Mouse (Mus musculus) hindbrain, postnatal 0 days (tissue): ENCODE data around the gene Haghl. TPM values are rescaled to one million over a fixed set of nuclear protein-coding genes. Genes with fewer than 3 reads are reported as not detected.

ENCODE experiments used
- ATAC-seq: fragments of 200-750 bp; cut with Nextera tagmentation; 2 replicates; pipeline ENCODE4 v1.8.0; 2017; ENCODE audit warnings: mild to moderate bottlenecking, moderate TSS enrichment, moderate library complexity
- DNase-seq: peaks from one replicate; pipeline ENCODE4 v3.0.0-alpha.2; 2015; ENCODE audit warnings: low spot score
- H3K27ac ChIP-seq: fragments of 300-500 bp; sonication (generic); 2 replicates; pipeline ENCODE4 v1.5.1; 2014; ENCODE audit warnings: mild to moderate bottlenecking
- H3K27me3 ChIP-seq: fragments of 300-500 bp; sonication (generic); 2 replicates; pipeline ENCODE4 v1.6.1; 2014; ENCODE audit warnings: low read length, mixed read lengths; ENCODE audit not compliant: insufficient read depth
- H3K36me3 ChIP-seq: fragments of 300-500 bp; sonication (generic); 2 replicates; pipeline ENCODE4 v1.6.1; 2014; ENCODE audit warnings: low read length, mixed read lengths; ENCODE audit not compliant: insufficient read depth
- H3K4me1 ChIP-seq: fragments of 300-500 bp; sonication (generic); 2 replicates; pipeline ENCODE4 v1.6.1; 2014; ENCODE audit warnings: antibody characterized with exemption, low read length, mixed read lengths; ENCODE audit not compliant: insufficient read depth
- H3K4me2 ChIP-seq: fragments of 300-500 bp; sonication (generic); 2 replicates; pipeline ENCODE4 v1.6.1; 2014; ENCODE audit warnings: low read depth, mild to moderate bottlenecking, low read length, moderate library complexity, mixed read lengths
- H3K4me3 ChIP-seq: fragments of 300-500 bp; sonication (generic); 2 replicates; pipeline ENCODE4 v1.5.1; 2014; ENCODE audit warnings: low read length
- H3K9ac ChIP-seq: fragments of 300-500 bp; sonication (generic); replicated peaks from 2 replicates; pipeline ENCODE4 v1.6.1; 2014; ENCODE audit warnings: mild to moderate bottlenecking, low read length, moderate library complexity, mixed read lengths
- H3K9me3 ChIP-seq: fragments of 300-500 bp; sonication (generic); 2 replicates; pipeline ENCODE4 v1.6.1; 2016; ENCODE audit warnings: low read length, mixed read lengths
- CTCF ChIP-seq: IDR thresholded peaks from 2 replicates; pipeline ENCODE4 v1.5.1; 2016; ENCODE audit warnings: antibody characterized with exemption, control low read depth, low read depth
- WGBS: fragments of 180-500 bp; shearing (Covaris S2); extraction: QIAGEN DNeasy Blood & Tissue Kit; methylation state at CpG from one replicate; pipeline ENCODE4 v1.1.7; 2014; 5-methylcytosine and 5-hydroxymethylcytosine counted together
- polyA plus RNA-seq: library from polyadenylated mRNA; unstranded; fragments of >200 nt; fragmentation: Nextera tagmentation; extraction: Ambion mirVana; gene quantifications from 2 replicates; pipeline ENCODE4 v1.2.1, GENCODE M21; 2015
- total RNA-seq: library from RNA; depleted of rRNA; stranded (reverse); fragments of >200 nt; gene quantifications from 2 replicates; pipeline ENCODE4 v1.2.3, GENCODE M21; 2014

Haghl gene
- total and polyA plus RNA-seq, 2 experiments from 2014 or later = 171 to 219 TPM

DNA sequence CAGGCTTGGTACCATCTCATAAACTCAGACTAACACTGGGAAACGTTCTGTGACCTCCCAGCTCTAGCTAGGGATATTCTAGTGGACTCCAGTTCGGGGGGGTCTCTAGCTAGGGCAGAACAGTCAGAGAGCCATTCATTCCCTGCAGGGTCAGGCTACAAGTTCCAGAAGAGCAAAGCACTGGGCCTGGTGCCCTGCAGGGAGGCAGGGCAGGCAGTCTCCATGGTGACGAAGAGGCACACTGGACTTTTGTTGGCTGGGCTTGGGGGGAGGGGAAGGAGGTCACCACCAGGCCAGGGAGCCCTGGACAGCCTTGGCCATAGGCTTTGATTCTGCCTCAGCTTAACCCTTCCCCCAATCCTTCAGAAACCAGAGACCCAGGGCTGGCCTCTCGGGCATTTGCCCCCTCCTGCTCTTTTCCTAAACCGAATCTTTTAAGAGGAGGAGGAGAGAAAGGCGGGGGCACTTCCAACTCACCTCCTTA is 10.2 kb upstream of the Haghl start, which contains the start of gene AC134908.4:
TSS of gene AC134908.4 (minus strand) at position 51 of the 484 bp plus-strand sequence.
- no peak for TF ChIP-seq CTCF
- H3K4me1 ChIP-seq = peaks cover 19% of the 10 kb centered on the region; the same call in 1 of the 2 replicates
- ATAC-seq = peak; percentile 70

DNA sequence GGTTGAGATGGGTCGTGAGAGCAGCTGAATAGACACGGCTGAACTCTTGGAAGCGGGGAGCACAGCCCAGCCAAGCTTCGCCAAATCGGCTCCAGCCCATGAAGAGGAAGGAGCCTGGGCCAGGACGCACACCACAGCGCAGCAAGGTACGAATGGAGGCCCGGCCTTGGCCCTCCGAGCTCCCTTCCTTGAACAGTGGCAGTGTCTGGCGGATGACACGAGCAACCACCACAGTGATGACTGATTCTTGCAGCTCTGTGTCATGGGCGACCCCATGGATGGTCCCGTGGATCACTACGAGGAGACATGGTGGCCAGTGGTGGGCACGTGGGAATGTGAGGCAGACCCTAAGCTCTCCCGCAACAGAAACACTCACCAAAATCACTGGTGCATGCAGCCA is 9.5 kb upstream of the Haghl start:
- H3K4me2 ChIP-seq = peak overlapping the region; percentile 75
- H3K27me3 ChIP-seq = no peaks in the 10 kb centered on the region
- no peaks in the 10 kb centered on the region for H3K9me3 ChIP-seq
- H3K4me1 ChIP-seq = peaks cover 19% of the 10 kb centered on the region; the same call in 1 of the 2 replicates
- DNase-seq = no peak
- H3K4me3 ChIP-seq = peak overlapping the region; percentile 14; the same call in 1 of the 2 replicates
- H3K9ac ChIP-seq = peak overlapping the region; percentile 28
- TF ChIP-seq CTCF = no peak
- 37% methylated on average over 17 of the region's 17 CpGs for WGBS
- H3K27ac ChIP-seq = peak overlapping the region; percentile 94
- no peaks in the 10 kb centered on the region for H3K36me3 ChIP-seq
- ATAC-seq = no peak

More for the DNA sequence above, 10.2 kb upstream of the Haghl start, which contains the start of gene AC134908.4:
- peak; percentile 79 for DNase-seq
- H3K9me3 ChIP-seq = no peaks in the 10 kb centered on the region
- H3K4me3 ChIP-seq = peak within 1 kb of the TSS; percentile 58
- H3K36me3 ChIP-seq = no peaks in the 10 kb centered on the region
- H3K27me3 ChIP-seq = no peaks in the 10 kb centered on the region
- H3K27ac ChIP-seq = peak within 1 kb of the TSS; percentile 94
- 8% methylated on average over 6 of the region's 6 CpGs for WGBS
- H3K4me2 ChIP-seq = peak within 1 kb of the TSS; percentile 75
- peak within 1 kb of the TSS; percentile 60 for H3K9ac ChIP-seq

DNA sequence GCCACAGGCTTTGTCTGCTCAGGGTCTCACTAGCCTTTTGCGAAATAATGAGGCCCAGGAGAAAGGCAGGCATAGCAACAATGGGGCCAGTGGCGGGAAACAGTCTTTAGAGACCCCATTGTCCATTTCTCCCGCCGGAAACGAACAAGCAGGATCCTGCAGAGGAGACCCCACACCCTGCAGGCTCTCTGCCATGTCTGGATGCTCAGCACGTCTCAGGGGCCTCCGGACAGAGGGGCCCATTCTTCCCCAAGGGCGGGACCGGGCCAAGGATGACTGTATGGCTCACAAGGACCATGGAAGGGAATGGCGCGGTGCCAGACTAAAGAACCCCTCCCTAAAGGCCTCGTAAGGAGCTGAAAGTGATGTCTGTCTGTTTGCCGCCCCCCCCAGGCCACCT is 8.7 kb upstream of the Haghl start:
- 16% methylated on average over 13 of the region's 13 CpGs for WGBS
- no peaks in the 10 kb centered on the region for H3K9me3 ChIP-seq
- H3K9ac ChIP-seq = 0 out of 2 replicates have a peak overlapping the region, but pooled peaks have one; percentile 3
- H3K27me3 ChIP-seq = no peaks in the 10 kb centered on the region
- DNase-seq (peak; percentile 55), ATAC-seq (no peak)
- no peak for TF ChIP-seq CTCF
- H3K36me3 ChIP-seq = peaks cover 4% of the 10 kb centered on the region; the same call in 1 of the 2 replicates
- peak overlapping the region; percentile 94 for H3K27ac ChIP-seq
- peak overlapping the region; percentile 75 for H3K4me2 ChIP-seq
- H3K4me1 ChIP-seq = peaks cover 19% of the 10 kb centered on the region; the same call in 1 of the 2 replicates
- H3K4me3 ChIP-seq = no peak overlapping the region

DNA sequence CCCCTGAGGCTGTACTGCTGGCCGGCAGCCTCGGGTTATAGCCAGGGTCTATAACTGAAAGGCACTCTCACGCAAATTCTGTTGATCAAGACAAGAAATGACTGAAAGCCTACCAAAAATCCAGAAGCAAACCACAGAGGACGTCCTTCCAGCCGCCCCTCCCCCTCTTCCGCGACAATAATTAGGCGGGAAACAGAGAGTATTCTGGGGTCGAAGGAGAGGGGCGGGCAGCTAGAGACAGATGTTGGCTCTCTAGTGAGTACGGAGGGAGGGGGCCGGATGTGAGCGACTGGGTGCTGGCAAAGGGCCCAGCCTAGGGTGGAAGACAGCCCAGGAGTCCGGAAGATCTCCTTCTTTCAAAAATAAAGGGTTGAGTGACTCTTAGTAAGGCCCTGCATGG is 7.1 kb upstream of the Haghl start, which contains the start of gene Fam173a:
TSS of gene Fam173a (minus strand) at position 287 of the 400 bp plus-strand sequence.
- H3K4me1 ChIP-seq = peaks cover 19% of the 10 kb centered on the region; the same call in 1 of the 2 replicates
- ATAC-seq (peak; percentile 69), DNase-seq (peak; percentile 84)
- H3K9me3 ChIP-seq = no peaks in the 10 kb centered on the region
- WGBS = 1% methylated on average over 14 of the region's 14 CpGs
- no peak for TF ChIP-seq CTCF
- peaks cover 4% of the 10 kb centered on the region for H3K36me3 ChIP-seq
- peak within 1 kb of the TSS; percentile 95 for H3K4me2 ChIP-seq
- no peaks in the 10 kb centered on the region for H3K27me3 ChIP-seq
- H3K9ac ChIP-seq = peak within 1 kb of the TSS; percentile 67
- peak within 1 kb of the TSS; percentile 66 for H3K4me3 ChIP-seq
- H3K27ac ChIP-seq = peak within 1 kb of the TSS; percentile 94

DNA sequence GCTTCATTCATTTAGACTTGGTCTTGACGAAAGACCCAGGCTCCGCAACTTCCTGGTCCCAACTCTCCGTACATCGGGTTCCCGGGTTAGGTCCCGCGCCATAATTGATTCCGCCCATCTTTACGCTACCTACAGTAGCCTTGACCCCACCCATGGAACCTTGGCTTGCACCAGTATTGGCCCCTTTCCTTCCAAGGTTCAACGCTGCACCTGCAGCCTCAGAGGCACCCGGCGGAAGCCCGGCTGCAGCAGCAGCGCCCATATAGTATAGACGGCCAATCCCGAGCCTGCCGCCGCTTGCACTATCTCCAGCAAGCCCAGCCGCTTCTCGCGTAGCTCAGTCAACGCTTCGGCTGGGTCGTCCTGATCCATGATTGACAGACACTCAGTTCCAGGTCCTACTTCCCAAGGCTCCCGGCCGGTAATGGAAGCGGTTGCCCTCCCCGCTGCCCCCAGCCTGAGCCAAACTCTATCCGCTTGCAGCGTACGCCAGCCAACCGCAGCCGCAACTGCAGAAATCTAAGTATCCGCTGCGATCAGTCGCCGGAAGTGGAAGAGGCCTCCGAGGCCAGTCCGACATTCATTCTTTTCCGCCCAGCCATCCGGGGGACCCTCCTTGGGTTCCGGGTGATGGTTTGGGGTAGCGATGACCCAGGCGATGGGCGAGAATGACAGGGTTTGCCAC is 6.5 kb upstream of the Haghl start:
- H3K4me1 ChIP-seq = peaks cover 15% of the 10 kb centered on the region; the same call in 1 of the 2 replicates
- ATAC-seq = peak; percentile 62

DNA sequence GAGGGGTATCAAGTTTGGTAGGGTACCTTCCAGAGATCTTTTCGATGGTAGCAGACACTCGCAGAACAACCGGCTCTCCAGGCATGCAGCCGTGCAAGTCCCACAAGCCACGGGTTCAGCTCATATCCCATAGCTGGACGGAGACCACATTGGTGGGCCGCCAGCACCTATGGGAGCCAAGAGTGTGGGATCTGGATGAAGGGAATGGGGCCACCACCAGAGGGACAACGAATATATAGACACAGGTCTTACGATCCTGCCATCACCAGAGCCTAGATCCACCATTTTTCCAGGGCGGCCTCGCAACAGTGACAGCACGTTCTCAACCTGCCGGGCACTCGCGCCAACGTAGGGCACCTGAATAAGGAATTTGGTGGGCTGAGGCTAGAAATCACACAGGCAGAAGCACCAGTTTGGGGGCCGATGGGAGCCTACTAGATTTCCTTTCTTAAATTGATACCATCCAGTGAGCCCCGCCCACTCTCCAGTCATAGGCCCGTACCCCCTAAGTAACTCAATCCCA is 5.9 kb upstream of the Haghl start:
- Histone ChIP-seq H3K36me3 (peaks cover 4% of the 10 kb centered on the region), H3K4me2 (peak overlapping the region; percentile 95), H3K9ac (peak overlapping the region; percentile 67), H3K4me1 (peaks cover 10% of the 10 kb centered on the region; the same call in 1 of the 2 replicates), H3K27ac (peak overlapping the region; percentile 94), H3K9me3 (no peaks in the 10 kb centered on the region), H3K27me3 (no peaks in the 10 kb centered on the region), H3K4me3 (peak overlapping the region; percentile 66)
- peak; percentile 51 for DNase-seq
- TF ChIP-seq CTCF = peak; percentile 40
- ATAC-seq = peak; percentile 3; the same call in 1 of the 2 replicates
- 22% methylated on average over 19 of the region's 19 CpGs for WGBS

More for the DNA sequence above, 6.5 kb upstream of the Haghl start:
- Histone ChIP-seq H3K36me3 (peaks cover 4% of the 10 kb centered on the region), H3K4me2 (peak overlapping the region; percentile 95), H3K27ac (peak overlapping the region; percentile 94), H3K9ac (peak overlapping the region; percentile 67), H3K9me3 (no peaks in the 10 kb centered on the region), H3K4me3 (peak overlapping the region; percentile 66), H3K27me3 (no peaks in the 10 kb centered on the region)
- TF ChIP-seq CTCF = no peak
- WGBS = under 1% methylated on average over 45 of the region's 45 CpGs
- peak; percentile 91 for DNase-seq
